Mouse (Mus musculus) urinary bladder, postnatal 14 days (tissue): ENCODE measurements around the gene Zc2hc1c.

Experiments
- DNase-seq: peaks from one replicate; pipeline ENCODE4 v3.0.0; 2021; ENCODE audit warnings: low spot score

The Zc2hc1c gene

GRCm38 (mm10) chr12:85339243-85339729, 50.9 kb downstream of the Zc2hc1c start, which contains the start of gene Nek9:
Gene Nek9 (minus strand): TSS chr12:85339362.
- peak; percentile 93 for DNase-seq

- DNase-seq = no peak
These were observed 51.6 kb downstream of the Zc2hc1c start for GRCm38 (mm10) chr12:85339947-85340346.

- DNase-seq = no peak
These were observed 52.7 kb downstream of the Zc2hc1c start for GRCm38 (mm10) chr12:85341131-85341530.

- DNase-seq = no peak
These were observed 53.9 kb downstream of the Zc2hc1c start for GRCm38 (mm10) chr12:85342310-85342709.

- no peak for DNase-seq
These were observed 55.9 kb downstream of the Zc2hc1c start for GRCm38 (mm10) chr12:85344252-85344651.

- no peak for DNase-seq
These were observed 57.2 kb downstream of the Zc2hc1c start for GRCm38 (mm10) chr12:85345559-85345958.

- DNase-seq = peak; percentile 55
These were observed 58.0 kb downstream of the Zc2hc1c start for GRCm38 (mm10) chr12:85346374-85346773.

GRCm38 (mm10) chr12:85347196-85347595, 58.8 kb downstream of the Zc2hc1c start:
- no peak for DNase-seq

GRCm38 (mm10) chr12:85348338-85348737, 59.9 kb downstream of the Zc2hc1c start:
- DNase-seq = no peak
